In the genomic region with DNA sequence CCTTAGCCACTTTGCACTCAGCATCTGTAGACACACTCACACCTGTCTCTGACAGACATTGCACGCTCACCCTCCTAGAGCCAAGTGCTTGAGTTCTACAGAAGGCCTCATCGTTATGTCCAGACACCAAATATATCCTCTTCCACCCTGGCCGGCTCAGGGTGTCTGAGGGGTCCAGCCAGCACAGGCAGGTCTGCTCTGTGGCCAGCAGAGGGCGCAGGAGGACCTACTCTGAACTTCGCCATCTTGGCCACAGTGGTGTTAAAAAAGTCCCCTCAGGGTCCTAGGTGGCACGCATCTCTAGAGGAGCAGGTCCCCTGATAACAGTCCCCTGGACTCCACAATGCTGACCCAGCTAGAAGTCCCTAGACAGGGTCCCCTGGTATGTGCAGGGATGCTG, we compare ENCODE assay signal across 8 mouse cellular contexts.
DNase-seq lines count a peak whose midpoint lies in the region; ATAC-seq and TF ChIP-seq lines count a peak whose summit lies in the region.

No protein-coding gene starts in this region.

- CTCF ChIA-PET in Patski (lab: Charles Lee), result no interaction called here

- H3K27ac ChIP-seq in hindbrain, embryonic 14.5 days, result no peak overlapping the region

- no peak overlapping the region for H3K4me2 ChIP-seq in hindbrain, embryonic 14.5 days (replicated peaks)

- no peak for ATAC-seq in Patski
- peak; percentile 39; the same call in 1 of the 2 replicates for ATAC-seq in hindbrain, embryonic 14.5 days (ENCODE audit: low FRiP score)
- ATAC-seq in inflammation-experienced regulatory T-cells, adult 6 months, result no peak

- WGBS in hindbrain, embryonic 14.5 days, result 13% methylated on average over 6 of the region's 6 CpGs

- DNase-seq in Patski (ENCODE audit: low read depth, low spot score), result no peak
- peak; percentile 27 for DNase-seq in cerebellum, adult 9-10 months
- DNase-seq in frontal cortex, adult 2 months (ENCODE audit: extremely low spot score in 1 of 2, low spot score in 1 of 2), result peak; percentile 17 to 68
- peak; percentile 80 for DNase-seq in hindbrain, embryonic 14.5 days (ENCODE audit: low spot score)
- DNase-seq in layer of hippocampus, postnatal 14 days (ENCODE audit: low spot score in 2 of 2), result peak; percentile 50 to 52
- peak; percentile 49 for DNase-seq in lung, postnatal 36 days
- DNase-seq in right cerebral cortex, postnatal 25 days, result peak; percentile 32

- H3K27me3 ChIP-seq in Patski, result peaks cover 33% of the 10 kb centered on the region
- no peaks in the 10 kb centered on the region for H3K27me3 ChIP-seq in hindbrain, embryonic 14.5 days (ENCODE audit: control insufficient read depth, insufficient read depth, low read length)

- H3K9ac ChIP-seq in hindbrain, embryonic 14.5 days, result no peak overlapping the region

- H3K4me1 ChIP-seq in hindbrain, embryonic 14.5 days (replicated peaks; ENCODE audit: control insufficient read depth, insufficient read depth, low read length), result 0 out of 2 replicates have a peak, but pooled peaks cover 5% of the 10 kb centered on the region

- no peak overlapping the region for H3K4me3 ChIP-seq in hindbrain, embryonic 14.5 days (replicated peaks; ENCODE audit: low read length)

- TF ChIP-seq CTCF in Patski (IDR thresholded peaks at IDR 0.05), result peak; percentile 80

- no peaks in the 10 kb centered on the region for H3K9me3 ChIP-seq in hindbrain, embryonic 14.5 days (ENCODE audit: control insufficient read depth, low read length)

- in situ Hi-C loops in Patski (cut with MboI; ENCODE audit: low pct_unique_long_range_greater_than_20kb), result no loop called here

- POLR2A ChIA-PET in Patski (lab: Charles Lee), result no interaction called here

- H3K36me3 ChIP-seq in hindbrain, embryonic 14.5 days (replicated peaks; ENCODE audit: control insufficient read depth, insufficient read depth), result no peaks in the 10 kb centered on the region
